Comparison of ENCODE assay signal across 1 mouse cellular context in genomic region chr17:79897666-79898065, GRCm38 (mm10).
TF ChIP-seq lines count a peak whose summit lies in the region.

No protein-coding gene starts in this region.

TF ChIP-seq in MEL, 35 proteins besides CTCF, POLR2A, EP300 and RAD21 (continued from another document):
- TF ChIP-seq POLR2AphosphoS2 (IDR thresholded peaks at IDR 0.05; ENCODE audit: low read length): no peak
- TF ChIP-seq JUND (IDR thresholded peaks at IDR 0.05; ENCODE audit: low read depth, low read length): no peak
- no peak for TF ChIP-seq ZNF384 (IDR thresholded peaks at IDR 0.05; ENCODE audit: low read depth, low read length)
- no peak for TF ChIP-seq ELF1 (IDR thresholded peaks at IDR 0.05; ENCODE audit: low read depth, low read length)
- TF ChIP-seq ETS1 (IDR thresholded peaks at IDR 0.05; ENCODE audit: low read depth, low read length): no peak
- no peak for TF ChIP-seq ZMIZ1 (IDR thresholded peaks at IDR 0.05; ENCODE audit: low read depth, low read length)
